Mouse (Mus musculus): ENCODE results near the gene Stk32c. TPM values are rescaled to one million over a fixed set of nuclear protein-coding genes. Genes with fewer than 3 reads are reported as not detected.
A peak's percentile ranks its signal among the peaks of the same experiment; 100 is the strongest.

Gene Stk32c
- polyA plus RNA-seq, 1 experiment from 2014 or later, result 0.07 TPM

DNA sequence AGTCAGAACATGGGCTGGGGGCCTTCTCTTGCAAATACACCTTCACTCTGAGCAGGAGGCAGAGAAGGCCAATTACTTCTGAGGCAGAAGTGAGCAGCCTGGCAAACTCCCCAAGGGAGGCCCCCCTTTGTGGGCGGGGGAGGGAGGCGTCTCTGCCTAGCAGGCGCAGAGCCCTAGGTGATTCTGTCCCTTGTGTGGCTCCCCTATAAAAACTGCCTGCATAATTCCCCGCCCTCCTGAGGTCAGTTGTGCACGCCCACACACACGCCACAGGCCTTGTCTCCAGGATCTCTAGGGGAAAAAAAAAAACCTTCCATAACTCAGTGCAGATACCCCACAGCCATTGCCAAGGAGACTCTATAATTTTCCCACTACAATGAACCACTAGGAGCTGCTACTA lies 82.7 kb downstream of the Stk32c start:
- no peak for ATAC-seq (replicated peaks; ENCODE audit: extremely low read depth, insufficient read depth, low FRiP score)
- H3K9me3 ChIP-seq (replicated peaks; ENCODE audit: control insufficient read depth, low read length), result no peaks in the 10 kb centered on the region
- H3K9ac ChIP-seq (ENCODE audit: low read length), result no peak overlapping the region
- H3K36me3 ChIP-seq (ENCODE audit: control insufficient read depth, insufficient read depth), result no peaks in the 10 kb centered on the region
- no peaks in the 10 kb centered on the region for H3K27me3 ChIP-seq (ENCODE audit: control insufficient read depth, insufficient read depth, low read length)
- peaks cover 12% of the 10 kb centered on the region for H3K4me1 ChIP-seq (ENCODE audit: control insufficient read depth, insufficient read depth, low read length)
- H3K4me2 ChIP-seq (ENCODE audit: low read depth, low read length), result no peak overlapping the region
- no peak overlapping the region for H3K27ac ChIP-seq (ENCODE audit: low read length)
- H3K4me3 ChIP-seq (ENCODE audit: low read length), result no peak overlapping the region
- WGBS, result 65% methylated on average over 6 of the region's 6 CpGs

DNA sequence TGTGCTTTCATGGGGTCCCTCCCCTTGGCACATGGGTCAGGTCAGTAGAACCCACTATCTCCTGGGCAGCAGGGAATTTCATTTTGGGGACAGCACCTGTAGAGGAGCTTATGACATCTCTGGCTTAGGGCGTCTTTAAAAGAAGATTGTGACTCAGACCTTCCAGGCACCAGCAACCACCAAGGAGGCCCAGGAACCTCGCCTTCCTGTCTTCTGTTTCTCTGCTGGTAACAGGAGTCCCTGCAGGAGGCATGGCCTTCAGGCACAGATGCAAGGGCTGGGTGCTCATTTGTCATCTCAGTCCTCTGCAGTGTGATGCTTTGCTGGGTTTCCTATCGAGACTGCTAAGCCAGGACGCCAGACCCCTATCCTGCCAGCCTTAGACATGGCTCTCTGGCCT lies 84.1 kb downstream of the Stk32c start:
- Histone ChIP-seq H3K27me3 (ENCODE audit: control insufficient read depth, insufficient read depth, low read length) (no peaks in the 10 kb centered on the region), H3K4me2 (ENCODE audit: low read depth, low read length) (no peak overlapping the region), H3K4me1 (ENCODE audit: control insufficient read depth, insufficient read depth, low read length) (peaks cover 7% of the 10 kb centered on the region; the same call in 1 of the 2 replicates), H3K4me3 (ENCODE audit: low read length) (no peak overlapping the region), H3K9ac (ENCODE audit: low read length) (no peak overlapping the region), H3K9me3 (replicated peaks; ENCODE audit: control insufficient read depth, low read length) (no peaks in the 10 kb centered on the region), H3K36me3 (ENCODE audit: control insufficient read depth, insufficient read depth) (no peaks in the 10 kb centered on the region), H3K27ac (ENCODE audit: low read length) (no peak overlapping the region)
- WGBS, result 77% methylated on average over 4 of the region's 4 CpGs
- no peak for ATAC-seq (replicated peaks; ENCODE audit: extremely low read depth, insufficient read depth, low FRiP score)

DNA sequence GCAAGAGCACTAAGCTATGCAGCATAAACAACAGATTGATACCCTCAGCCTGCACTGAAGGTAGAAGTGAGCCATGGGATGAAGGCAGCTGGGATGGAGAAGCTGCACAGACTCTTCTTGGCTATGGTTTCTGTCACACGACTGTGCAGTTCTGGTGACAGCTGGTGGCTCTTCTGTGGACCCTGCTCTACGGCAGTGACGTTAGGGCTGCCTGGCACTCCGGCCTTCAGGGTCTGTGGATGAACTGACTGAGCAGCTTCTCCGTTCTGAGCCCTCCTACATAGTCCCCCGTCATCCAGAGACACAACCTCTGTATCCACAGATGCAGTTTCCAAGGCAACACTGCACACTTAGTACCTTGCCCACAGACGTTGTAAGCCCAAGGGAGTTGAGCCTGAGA lies 86.6 kb downstream of the Stk32c start:
- Histone ChIP-seq H3K9ac (ENCODE audit: low read length) (no peak overlapping the region), H3K4me2 (ENCODE audit: low read depth, low read length) (no peak overlapping the region), H3K27me3 (ENCODE audit: control insufficient read depth, insufficient read depth, low read length) (no peaks in the 10 kb centered on the region), H3K4me1 (ENCODE audit: control insufficient read depth, insufficient read depth, low read length) (0 out of 2 replicates have a peak, but pooled peaks cover 4% of the 10 kb centered on the region), H3K27ac (ENCODE audit: low read length) (no peak overlapping the region), H3K36me3 (ENCODE audit: control insufficient read depth, insufficient read depth) (no peaks in the 10 kb centered on the region), H3K9me3 (replicated peaks; ENCODE audit: control insufficient read depth, low read length) (no peaks in the 10 kb centered on the region), H3K4me3 (ENCODE audit: low read length) (no peak overlapping the region)
- ATAC-seq (replicated peaks; ENCODE audit: extremely low read depth, insufficient read depth, low FRiP score), result no peak
- 60% methylated on average over 7 of the region's 7 CpGs for WGBS

DNA sequence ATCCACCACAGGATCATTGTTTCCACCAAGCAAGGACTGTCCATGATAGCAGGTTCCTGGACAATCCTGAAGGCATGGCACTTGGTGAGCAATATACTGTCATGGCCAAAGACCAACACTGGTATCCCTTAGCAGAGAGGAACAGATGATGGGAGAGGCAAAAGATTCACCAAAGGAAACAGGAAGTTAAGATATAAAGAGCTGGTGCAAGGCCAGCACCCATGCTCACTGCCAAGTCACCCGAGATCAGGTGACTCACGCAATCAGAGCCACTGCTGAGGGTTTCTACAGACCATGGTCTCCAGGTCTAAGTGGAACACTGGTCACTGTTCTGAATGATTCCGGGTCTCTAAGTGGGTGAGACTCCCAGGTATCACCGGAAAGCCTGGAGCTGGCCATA lies 87.2 kb downstream of the Stk32c start:
- Histone ChIP-seq H3K9ac (ENCODE audit: low read length) (no peak overlapping the region), H3K27me3 (ENCODE audit: control insufficient read depth, insufficient read depth, low read length) (no peaks in the 10 kb centered on the region)
- 68% methylated on average over 4 of the region's 4 CpGs for WGBS

DNA sequence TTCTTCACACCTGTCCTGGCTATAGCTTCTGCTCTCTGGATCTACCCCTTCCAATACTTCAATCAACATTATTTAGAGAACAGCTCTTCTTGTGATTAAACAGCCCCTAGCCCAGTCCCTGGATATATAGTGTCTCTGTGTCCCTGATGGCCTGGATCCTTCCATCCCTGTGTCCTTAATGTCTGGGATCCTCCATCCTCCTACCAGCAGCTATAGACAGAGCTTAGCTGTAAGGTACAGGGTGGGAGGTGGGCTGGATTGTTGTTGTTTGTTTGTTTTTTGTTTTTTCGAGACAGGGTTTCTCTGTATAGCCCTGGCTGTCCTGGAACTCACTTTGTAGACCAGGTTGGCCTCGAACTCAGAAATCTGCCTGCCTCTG lies 93.3 kb downstream of the Stk32c start:
- no peak overlapping the region for H3K27ac ChIP-seq (ENCODE audit: low read length)
- no peak overlapping the region for H3K9ac ChIP-seq (ENCODE audit: low read length)
- no peaks in the 10 kb centered on the region for H3K4me1 ChIP-seq (ENCODE audit: control insufficient read depth, insufficient read depth, low read length)
- H3K9me3 ChIP-seq (replicated peaks; ENCODE audit: control insufficient read depth, low read length), result no peaks in the 10 kb centered on the region
- 39% methylated on average over 2 of the region's 2 CpGs for WGBS
- ATAC-seq (replicated peaks; ENCODE audit: extremely low read depth, insufficient read depth, low FRiP score), result no peak
- no peak overlapping the region for H3K4me2 ChIP-seq (ENCODE audit: low read depth, low read length)
- no peak overlapping the region for H3K4me3 ChIP-seq (ENCODE audit: low read length)
- no peaks in the 10 kb centered on the region for H3K27me3 ChIP-seq (ENCODE audit: control insufficient read depth, insufficient read depth, low read length)
- no peaks in the 10 kb centered on the region for H3K36me3 ChIP-seq (ENCODE audit: control insufficient read depth, insufficient read depth)

More for the DNA sequence above, 87.2 kb downstream of the Stk32c start:
- ATAC-seq (replicated peaks; ENCODE audit: extremely low read depth, insufficient read depth, low FRiP score), result no peak
- H3K4me2 ChIP-seq (ENCODE audit: low read depth, low read length), result no peak overlapping the region
- H3K36me3 ChIP-seq (ENCODE audit: control insufficient read depth, insufficient read depth), result no peaks in the 10 kb centered on the region
- H3K27ac ChIP-seq (ENCODE audit: low read length), result no peak overlapping the region
- no peak overlapping the region for H3K4me3 ChIP-seq (ENCODE audit: low read length)
- 0 out of 2 replicates have a peak, but pooled peaks cover 4% of the 10 kb centered on the region for H3K4me1 ChIP-seq (ENCODE audit: control insufficient read depth, insufficient read depth, low read length)
- no peaks in the 10 kb centered on the region for H3K9me3 ChIP-seq (replicated peaks; ENCODE audit: control insufficient read depth, low read length)

DNA sequence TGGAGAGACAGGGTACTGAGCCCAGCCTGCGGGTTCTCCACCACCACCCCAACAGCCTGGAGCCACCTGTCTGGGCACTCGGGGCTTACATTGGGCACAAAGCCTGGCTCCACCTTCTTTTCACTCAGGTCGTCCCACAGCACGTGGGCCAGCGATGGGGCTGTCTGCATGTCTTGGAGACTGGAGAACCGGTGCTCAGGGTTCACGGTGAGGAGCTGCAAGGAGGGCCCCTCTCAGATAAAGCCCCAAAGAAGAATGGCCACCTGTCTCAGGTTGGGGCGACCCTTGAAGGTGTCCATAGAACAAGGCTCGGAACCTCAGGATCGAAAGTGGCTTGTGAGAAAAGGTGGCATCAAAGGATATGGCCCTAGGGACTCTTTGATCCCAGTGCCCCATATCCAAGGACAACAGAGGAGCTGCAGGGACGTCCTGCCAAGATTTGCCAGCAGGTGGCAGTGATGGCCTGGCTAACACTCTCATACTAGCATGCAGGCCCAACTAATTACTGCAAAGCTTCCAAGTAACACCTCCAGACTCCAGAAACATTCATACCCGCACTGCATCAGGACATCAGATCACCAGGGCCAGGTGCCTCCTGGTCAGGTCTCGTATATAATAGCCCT lies 93.8 kb downstream of the Stk32c start:
- no peak overlapping the region for H3K4me3 ChIP-seq (ENCODE audit: low read length)
- H3K27me3 ChIP-seq (ENCODE audit: control insufficient read depth, insufficient read depth, low read length), result no peaks in the 10 kb centered on the region
- no peaks in the 10 kb centered on the region for H3K9me3 ChIP-seq (replicated peaks; ENCODE audit: control insufficient read depth, low read length)
- no peak overlapping the region for H3K4me2 ChIP-seq (ENCODE audit: low read depth, low read length)
- H3K36me3 ChIP-seq (ENCODE audit: control insufficient read depth, insufficient read depth), result no peaks in the 10 kb centered on the region
- ATAC-seq (replicated peaks; ENCODE audit: extremely low read depth, insufficient read depth, low FRiP score), result peak; percentile 67
- no peaks in the 10 kb centered on the region for H3K4me1 ChIP-seq (ENCODE audit: control insufficient read depth, insufficient read depth, low read length)
- no peak overlapping the region for H3K27ac ChIP-seq (ENCODE audit: low read length)
- 36% methylated on average over 13 of the region's 13 CpGs for WGBS
- no peak overlapping the region for H3K9ac ChIP-seq (ENCODE audit: low read length)

DNA sequence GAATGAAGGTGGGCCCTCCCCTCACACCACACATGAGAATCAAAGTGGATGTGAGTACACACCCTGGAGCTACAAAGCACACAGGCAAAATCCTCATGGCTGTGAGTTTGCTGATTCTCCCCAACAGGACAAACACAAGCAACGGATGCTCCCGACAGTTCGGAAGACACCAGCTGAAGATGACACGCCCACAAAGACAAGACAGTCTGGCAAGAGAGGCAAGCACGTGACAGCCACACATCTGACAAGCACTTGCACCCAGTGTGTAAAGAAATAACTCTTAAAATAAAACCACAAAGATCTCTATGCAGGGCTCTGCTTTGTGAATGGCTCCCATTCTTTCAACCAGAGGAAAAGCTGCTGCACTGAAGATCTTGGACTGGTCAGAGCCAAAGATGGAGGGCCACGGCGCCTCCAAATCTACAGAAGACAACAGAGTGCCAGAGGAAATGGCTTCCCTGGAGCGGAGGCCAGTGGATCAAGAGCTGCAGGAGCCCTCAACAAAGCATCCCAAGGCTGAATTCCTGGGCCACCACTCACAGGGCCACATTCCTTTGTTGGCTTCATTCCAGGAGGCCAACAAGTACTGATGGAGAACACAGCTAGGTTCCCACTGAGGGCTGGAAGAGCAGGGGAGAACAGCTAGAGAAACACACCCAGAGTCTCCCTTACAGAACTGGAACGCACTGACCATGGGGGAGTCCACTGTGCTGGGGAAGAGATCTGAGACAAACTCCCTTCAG lies 105.0 kb downstream of the Stk32c start:
- Histone ChIP-seq H3K27me3 (ENCODE audit: control insufficient read depth, insufficient read depth, low read length) (0 out of 2 replicates have a peak, but pooled peaks cover 3% of the 10 kb centered on the region), H3K36me3 (ENCODE audit: control insufficient read depth, insufficient read depth) (no peaks in the 10 kb centered on the region), H3K4me2 (ENCODE audit: low read depth, low read length) (no peak overlapping the region), H3K27ac (ENCODE audit: low read length) (no peak overlapping the region), H3K9me3 (replicated peaks; ENCODE audit: control insufficient read depth, low read length) (no peaks in the 10 kb centered on the region), H3K4me1 (ENCODE audit: control insufficient read depth, insufficient read depth, low read length) (peaks cover 2% of the 10 kb centered on the region; the same call in 1 of the 2 replicates), H3K4me3 (ENCODE audit: low read length) (no peak overlapping the region), H3K9ac (ENCODE audit: low read length) (no peak overlapping the region)
- ATAC-seq (replicated peaks; ENCODE audit: extremely low read depth, insufficient read depth, low FRiP score), result no peak
- 78% methylated on average over 9 of the region's 9 CpGs for WGBS

DNA sequence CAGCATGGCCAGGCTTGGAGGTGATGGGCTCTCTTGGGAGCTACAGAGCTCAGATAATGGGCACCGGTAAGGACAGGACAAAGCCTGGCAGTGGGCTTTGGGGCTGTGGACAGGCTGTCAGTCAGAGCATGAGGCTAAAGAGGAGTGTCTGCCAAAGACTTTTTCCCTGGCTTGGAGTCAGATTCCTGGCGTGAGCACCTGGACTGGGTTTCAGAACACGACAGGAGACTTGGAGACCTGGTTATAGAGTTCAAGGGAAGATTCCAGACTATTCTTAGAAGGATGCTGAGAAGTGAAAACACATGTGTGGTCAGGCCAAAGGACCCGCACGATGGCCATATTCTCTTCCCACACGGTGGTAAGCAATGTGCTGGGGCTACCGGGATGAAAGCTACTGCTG lies 107.4 kb downstream of the Stk32c start:
- no peak for ATAC-seq (replicated peaks; ENCODE audit: extremely low read depth, insufficient read depth, low FRiP score)
- WGBS, result 77% methylated on average over 7 of the region's 7 CpGs

DNA sequence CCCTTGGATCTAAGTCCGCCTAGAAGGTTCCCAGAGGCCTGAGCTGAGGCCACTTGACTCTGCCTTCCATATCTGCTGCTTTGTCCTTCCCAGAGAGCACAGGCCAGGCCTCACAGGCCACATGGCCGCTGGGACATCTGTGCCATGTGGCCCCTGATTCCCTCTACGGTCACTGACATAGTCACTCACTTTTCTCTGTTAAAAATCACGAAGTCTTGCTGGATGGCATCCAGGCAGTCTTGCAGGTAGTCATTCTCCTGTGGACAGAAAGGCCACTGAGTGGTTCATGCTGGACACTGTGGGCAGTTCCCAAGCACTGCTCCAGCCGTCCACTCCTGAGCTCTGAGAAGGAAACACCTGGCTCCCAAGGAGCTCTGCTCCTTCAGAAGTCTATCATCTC lies 108.0 kb downstream of the Stk32c start:
- Histone ChIP-seq H3K4me1 (ENCODE audit: control insufficient read depth, insufficient read depth, low read length) (no peaks in the 10 kb centered on the region), H3K27me3 (ENCODE audit: control insufficient read depth, insufficient read depth, low read length) (0 out of 2 replicates have a peak, but pooled peaks cover 3% of the 10 kb centered on the region), H3K4me2 (ENCODE audit: low read depth, low read length) (no peak overlapping the region), H3K27ac (ENCODE audit: low read length) (no peak overlapping the region), H3K36me3 (ENCODE audit: control insufficient read depth, insufficient read depth) (no peaks in the 10 kb centered on the region), H3K4me3 (ENCODE audit: low read length) (no peak overlapping the region), H3K9me3 (replicated peaks; ENCODE audit: control insufficient read depth, low read length) (no peaks in the 10 kb centered on the region), H3K9ac (ENCODE audit: low read length) (no peak overlapping the region)
- WGBS, result 74% methylated on average over 5 of the region's 5 CpGs
- no peak for ATAC-seq (replicated peaks; ENCODE audit: extremely low read depth, insufficient read depth, low FRiP score)

More for the DNA sequence above, 107.4 kb downstream of the Stk32c start:
- Histone ChIP-seq H3K27me3 (ENCODE audit: control insufficient read depth, insufficient read depth, low read length) (0 out of 2 replicates have a peak, but pooled peaks cover 3% of the 10 kb centered on the region), H3K9ac (ENCODE audit: low read length) (no peak overlapping the region), H3K4me2 (ENCODE audit: low read depth, low read length) (no peak overlapping the region), H3K27ac (ENCODE audit: low read length) (no peak overlapping the region), H3K36me3 (ENCODE audit: control insufficient read depth, insufficient read depth) (no peaks in the 10 kb centered on the region), H3K9me3 (replicated peaks; ENCODE audit: control insufficient read depth, low read length) (no peaks in the 10 kb centered on the region), H3K4me3 (ENCODE audit: low read length) (no peak overlapping the region), H3K4me1 (ENCODE audit: control insufficient read depth, insufficient read depth, low read length) (no peaks in the 10 kb centered on the region)
